Mouse (Mus musculus) heart, adult 11 months (tissue): ENCODE results near the gene Wsb2.
"Not testable (repeated sequence)": the region's sequence is repeated elsewhere in the genome, so short reads cannot be mapped to it uniquely, and the experiment has no call there.

Experiments used
- DNase-seq: peaks from one replicate; pipeline ENCODE4 v3.0.0; 2022

The Wsb2 gene

DNA sequence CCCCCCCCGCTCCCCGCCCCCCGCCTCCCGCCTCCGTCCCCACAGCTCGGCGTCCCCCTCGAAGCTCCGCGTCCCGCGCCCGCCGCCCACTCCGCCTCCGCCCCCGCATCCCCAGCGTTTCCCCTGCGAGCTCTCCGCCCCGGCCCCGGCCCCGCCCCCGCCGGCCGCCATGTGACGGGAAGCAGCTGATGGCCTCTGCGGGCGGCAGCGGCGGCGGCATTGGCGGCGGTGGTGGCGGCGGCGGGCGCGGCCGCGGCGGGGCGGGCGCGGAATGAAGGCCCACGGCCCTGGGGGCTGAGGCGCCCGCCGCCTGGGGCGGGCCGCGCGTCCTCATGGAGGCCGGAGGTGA is at the start of gene Wsb2:
Gene Wsb2, plus strand, starts transcription at position 176 of the 349 bp plus-strand sequence.
- peak; percentile 99 for DNase-seq

DNA sequence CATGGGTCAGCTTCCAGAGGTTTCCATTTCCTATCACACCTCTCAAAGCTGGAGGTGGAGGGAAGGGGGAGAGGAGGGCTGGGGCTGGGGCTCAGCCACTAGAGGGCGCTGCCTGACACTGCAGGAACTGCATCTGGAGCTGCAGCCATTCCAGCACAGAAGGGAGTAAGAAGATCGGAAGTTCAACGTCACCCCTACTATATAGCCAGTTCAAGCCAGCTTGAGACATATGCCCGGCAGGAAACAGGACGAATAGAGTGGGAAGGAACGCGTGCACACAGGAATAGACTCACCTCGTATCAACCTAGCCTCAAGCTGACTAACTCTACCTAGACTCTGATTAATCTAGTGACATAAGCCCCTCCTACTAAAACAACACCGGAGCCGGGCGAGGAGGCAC is 49.4 kb upstream of the Wsb2 start:
- peak; percentile 96 for DNase-seq

DNA sequence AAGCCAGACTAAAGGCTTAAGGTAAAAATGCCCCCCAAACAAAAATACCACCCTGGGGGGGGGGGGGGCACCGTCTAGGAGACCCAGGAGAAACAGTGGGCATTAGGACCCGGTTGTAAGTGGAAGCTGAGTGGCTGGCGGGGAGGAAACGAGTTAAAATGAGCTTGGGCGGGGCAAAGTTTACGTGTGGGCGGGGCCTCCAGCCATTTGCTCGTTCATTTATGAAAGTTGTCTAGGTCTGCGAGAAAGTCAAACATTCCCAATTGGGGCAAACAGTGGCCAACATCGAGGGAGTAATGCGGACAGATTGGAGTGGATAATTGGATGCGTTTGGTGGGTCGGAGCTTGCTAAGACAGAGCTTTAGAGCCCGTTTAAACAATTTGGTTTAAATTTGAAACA is 43.7 kb upstream of the Wsb2 start:
- peak; percentile 95 for DNase-seq

DNA sequence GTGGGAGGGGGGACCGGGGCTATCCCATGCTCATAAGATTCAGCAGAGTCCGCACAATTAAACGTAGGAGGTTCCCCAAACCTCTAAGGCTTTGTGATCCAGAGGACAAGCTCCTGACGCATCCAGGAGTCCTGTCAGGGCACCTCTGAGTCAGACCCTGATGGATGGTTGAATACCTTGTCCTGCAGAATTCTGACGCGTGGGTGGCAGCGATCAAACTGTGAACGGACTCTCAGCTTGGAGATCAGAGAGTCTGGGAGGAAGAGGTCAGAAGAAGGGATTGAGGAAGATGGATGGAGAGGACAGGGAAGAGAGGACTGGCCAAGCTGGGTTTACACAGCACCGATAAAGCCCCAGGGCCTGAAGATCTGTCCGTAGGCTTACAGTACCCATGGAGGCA is 43.2 kb upstream of the Wsb2 start:
- DNase-seq, result no peak

DNA sequence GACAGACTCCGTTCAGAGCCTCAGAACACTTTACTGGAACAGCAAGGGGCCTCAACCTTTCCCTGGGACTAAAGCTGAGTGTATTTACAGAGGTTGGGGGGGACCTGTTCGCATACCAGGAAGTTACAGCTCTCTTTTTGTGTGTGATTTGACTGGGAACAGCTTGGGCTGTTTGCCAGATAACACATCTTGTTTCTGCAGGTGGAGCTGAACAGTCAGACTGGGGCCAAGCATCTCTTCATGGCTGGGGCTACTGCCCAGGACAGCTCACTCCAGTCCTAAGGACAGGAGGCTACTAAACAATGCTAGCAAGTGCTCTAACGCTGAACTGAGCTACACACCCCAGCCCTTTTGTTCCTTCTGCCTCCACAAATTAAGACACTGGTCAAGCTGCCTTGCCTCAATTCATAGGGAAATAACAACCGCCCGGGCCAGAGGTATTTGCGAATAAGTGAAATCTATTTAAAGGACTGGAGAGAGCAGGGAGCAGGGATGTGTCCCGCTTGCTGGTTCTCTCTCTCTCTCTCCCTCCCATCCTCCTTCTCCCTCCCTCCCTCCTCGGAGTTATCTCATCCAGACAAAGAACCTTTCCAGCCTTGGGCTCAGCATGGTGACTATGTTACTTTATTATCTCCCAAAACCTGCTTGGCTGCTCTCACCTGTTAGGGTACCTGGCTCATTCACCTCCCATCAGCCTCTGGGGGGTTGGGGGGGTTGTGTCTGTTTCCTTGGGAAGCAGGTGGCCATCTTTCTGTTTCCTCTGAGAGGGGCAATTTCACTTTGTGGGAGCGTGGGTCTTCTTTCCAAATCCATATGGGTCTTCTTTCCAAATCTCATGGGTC is 42.3 kb upstream of the Wsb2 start:
- no peak for DNase-seq

DNA sequence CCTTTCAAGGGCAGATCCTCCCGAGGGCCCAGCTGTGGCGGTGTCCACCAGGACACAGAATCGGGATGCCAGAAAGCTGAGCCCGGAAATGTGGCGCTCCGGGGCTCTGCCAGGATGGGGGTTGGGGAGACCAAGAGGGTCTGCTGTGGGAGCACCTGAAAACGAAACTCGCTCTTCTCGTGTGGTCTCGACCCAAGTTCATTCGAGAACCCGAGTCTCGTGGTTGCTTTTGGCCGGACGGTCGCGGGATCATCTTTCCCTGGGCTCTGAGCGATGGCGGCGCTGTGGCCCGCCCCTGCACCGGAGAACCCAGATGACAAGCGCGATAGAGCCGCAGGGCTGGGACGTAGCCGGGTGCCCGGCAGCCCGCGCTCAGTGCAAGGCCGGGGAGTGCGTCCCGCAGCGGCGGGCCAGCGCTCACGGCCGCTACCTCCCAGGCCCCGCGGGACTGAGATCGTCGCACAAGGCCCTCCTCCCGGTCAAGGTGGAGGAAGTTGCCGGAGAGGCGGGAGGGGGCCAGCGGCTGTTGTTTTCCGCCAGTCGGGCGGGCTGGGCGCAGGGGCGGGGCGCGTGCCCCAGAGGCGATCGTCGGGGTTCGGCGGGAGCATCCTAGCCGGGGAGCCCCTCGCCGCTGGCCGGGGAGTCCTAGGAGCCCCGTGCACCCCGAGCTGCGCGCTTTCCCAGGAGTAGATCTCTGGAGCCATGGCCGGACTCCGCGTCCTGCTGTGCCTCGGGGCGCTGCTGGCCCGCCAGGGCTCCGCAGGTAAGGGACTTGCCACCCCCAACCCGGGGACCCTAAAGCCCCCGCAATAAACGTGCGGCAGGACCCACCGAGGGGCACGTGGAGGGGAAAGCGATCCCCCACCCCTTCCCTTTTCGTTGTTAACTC is 38.1 kb upstream of the Wsb2 start, which contains the start of gene Vsig10:
Gene Vsig10, plus strand, starts transcription at position 343 of the 889 bp plus-strand sequence.
- DNase-seq, result peak; percentile 98

DNA sequence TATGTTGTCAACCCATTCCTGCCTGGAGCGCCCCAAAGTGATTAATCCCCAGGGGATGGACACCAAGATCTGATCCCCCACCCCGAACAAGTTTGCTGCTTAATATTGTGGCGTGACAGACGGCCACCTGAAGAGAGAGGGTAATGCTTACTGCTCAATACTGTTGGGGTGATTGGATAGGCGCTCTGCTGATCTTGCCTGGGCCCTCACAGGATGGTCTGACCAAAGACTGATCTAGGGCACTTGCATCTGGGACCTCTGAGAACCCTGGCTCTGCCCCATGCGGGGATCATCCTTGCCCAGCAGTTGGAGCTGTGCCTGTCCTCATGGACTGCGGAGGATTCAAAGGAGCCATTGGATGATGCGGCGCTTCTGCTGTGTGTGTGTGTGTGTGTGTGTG is 33.4 kb upstream of the Wsb2 start:
- no peak for DNase-seq

DNA sequence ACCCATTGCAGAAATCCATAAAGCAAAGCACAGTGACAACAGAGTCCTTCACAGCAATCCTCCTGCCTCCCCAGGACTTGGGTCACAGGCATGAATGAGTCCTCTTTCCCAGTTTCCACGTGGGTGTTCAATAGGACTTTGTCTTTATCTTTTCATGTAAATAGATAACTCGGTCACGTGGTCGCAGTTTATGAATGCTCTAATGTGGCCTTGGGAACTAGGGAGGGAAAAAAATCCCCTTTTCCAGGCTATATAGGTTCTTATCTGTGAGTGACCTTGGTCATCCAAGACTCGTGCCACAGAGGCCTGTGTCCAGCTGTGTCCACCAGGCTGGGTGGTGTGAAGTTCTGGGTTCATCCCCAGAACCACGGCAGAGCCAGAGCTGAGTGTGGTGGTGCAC is 30.7 kb upstream of the Wsb2 start:
- DNase-seq, result no peak

DNA sequence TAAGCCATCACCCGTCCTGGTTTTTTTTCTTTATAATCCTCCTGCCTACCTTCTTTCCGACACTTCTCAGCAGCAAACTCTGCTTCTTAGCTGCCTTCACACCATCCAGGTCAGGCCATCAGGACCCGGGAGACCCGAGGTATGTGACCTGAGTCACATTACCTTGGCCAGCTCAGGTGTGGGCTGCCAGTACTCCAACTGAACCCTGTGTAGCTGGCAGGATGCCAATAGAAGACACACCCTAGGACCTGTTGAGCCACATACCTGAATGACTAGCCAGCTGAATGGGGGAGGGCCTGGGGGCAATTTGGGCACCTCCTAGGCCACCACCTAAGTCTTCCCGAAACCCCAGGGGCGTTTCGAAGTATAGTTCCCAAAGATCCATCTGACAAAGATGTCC is 26.6 kb upstream of the Wsb2 start:
- no peak for DNase-seq

DNA sequence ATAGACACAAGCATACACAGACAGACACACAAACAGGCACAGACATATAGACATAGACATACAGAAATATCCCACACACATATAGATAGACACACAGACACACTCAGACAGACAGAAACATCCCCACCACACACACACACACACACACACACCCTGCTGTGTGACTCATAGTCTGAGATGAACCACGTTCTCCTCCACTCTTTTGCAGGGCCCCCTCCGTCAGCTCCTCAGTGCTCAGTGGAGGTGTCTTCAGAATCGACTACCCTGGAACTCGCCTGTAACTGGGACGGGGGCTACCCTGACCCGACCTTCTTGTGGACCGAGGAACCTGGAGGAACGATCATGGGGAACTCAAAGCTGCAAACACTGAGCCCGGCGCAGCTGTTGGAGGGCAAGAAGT is 19.1 kb upstream of the Wsb2 start:
- no peak for DNase-seq

DNA sequence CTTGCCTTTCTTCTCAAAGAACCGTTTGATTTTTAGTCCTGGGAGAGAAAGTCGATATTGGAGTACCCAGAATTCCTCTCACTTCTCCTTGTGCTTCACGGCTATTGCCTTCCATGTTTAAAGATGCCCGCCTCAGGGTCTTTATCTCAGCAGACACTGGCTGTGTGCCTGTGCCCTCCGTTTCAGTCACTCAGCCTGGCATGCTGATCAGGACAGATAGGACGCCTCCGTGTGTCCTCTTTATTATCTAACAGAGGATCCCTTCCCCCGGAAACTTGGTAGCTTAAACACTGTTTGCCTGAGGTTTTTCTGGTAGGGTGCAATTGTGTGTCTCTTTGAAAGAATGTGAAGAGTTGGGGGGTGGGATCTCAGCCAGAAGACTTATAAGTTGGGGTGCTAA is 18.6 kb upstream of the Wsb2 start:
- no peak for DNase-seq

DNA sequence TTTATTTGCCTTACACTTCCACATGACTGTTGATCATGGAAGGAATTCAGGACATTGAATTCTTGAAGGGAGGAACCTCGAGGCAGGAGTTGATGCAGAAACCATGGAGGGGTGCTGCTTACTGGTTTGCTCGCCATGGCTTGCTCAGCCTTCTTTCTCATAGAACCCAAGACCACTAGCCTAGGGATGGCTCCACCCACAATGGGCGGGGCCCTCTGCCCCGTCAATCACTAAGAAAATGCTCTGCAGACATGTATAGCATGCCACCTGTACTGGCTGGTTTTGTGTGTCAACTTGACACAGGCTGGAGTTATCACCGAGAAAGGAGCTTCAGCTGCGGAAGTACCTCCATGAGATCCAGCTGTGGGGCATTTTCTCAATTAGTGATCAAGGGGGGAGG is 17.0 kb upstream of the Wsb2 start:
- no peak for DNase-seq

DNA sequence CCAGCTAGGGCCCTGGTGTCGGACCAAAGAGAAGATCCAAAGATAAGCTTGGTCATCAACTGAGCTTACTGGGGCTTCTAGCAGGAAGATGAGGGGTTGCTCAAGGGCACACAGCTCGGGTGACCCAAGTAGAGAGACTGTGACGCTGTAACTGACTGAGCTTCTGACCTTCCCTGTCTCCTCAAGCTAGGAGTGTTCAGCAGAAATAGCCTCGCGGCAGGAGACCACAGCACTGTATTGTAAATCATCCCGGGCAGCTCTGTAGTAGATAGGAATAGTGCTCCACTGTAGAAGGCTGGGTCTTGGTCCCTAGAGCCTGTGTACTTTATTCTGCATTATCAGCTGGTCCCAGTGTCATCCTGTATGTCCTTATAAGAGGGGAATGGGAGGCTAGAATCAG is 15.2 kb upstream of the Wsb2 start:
- DNase-seq, result no peak

DNA sequence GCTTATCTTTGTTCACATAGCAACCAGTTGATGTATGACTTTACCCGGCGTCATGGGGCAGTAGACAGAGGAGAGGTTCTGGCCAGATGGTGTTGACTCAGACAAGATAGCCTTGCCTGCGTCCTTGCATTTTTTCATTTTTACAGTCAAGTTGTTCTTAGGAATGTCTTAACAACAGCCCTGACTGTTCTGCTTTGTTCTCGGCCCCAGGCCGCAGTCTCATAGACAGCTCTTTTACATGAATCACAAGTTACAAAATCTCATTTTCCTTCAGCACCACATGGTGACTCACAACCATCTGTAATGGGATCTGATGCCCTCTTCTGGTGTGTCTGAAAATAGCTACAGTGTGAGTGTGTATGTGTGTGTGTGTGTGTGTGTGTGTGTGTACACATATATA is 12.6 kb upstream of the Wsb2 start:
- not testable (repeated sequence) for DNase-seq

DNA sequence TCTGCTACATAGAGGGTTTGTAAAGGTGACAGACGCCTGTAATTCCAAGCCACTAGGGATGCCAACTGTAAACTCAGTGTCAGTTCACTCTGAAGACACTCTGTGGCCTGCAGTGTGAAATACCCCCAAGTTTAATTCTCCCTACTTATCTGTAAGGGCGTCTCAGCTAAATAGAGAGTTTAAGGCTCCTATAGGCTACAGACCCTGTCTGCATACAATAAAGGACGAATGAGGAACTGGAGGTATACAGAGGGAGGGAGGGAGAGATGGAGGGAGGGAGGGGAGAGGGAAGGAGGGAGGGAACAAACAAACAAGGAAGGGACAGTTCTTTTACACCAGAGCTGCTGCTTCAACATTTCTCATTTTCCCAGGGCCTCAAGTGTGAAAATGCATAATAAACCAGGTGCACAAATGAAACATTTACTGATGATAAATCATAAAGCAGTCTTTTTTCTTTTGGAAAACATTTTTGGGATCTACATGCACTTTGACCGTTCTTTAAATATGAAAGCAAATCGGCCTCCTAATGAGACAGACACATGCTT is 11.6 kb upstream of the Wsb2 start:
- no peak for DNase-seq

DNA sequence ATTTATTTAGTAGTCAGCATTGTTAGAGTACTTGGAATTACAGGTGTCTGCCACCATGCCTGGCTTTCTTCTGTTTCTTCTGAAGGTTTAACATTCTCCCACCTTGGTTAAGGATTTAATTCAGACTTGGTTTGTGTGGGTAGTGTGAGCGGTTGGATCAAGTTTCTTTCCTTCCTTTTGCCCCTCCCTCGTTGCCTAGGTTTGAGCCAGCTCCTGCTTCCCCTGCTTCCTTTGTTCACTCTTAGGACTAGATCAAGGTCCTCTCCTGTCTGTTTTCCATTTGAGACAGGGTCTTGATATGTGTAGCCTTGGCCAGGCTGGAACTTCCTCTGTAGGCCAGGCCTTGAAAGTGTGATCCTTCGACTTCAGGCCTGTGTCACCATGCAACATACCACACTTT is 10.8 kb upstream of the Wsb2 start:
- no peak for DNase-seq

DNA sequence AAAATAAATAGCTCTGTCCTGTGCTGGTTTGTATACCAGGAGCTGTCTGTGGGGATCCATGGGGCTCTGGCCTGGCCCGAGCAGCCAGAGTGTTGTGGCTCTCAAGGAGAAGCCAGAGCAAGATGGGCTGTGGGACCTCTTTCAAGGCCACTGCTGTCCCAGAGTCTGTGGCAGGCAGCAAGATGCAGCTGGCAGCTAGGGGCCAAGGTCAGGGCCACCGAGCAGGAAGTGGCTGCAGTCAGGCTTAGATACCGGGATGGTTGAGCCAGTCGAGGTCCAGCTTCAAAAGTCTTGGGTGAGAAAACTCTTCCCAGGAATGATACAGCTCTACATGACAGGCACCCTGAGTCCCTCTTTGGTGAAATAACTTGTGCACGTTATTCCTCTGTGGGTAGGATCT is 10.1 kb upstream of the Wsb2 start:
- DNase-seq, result no peak

DNA sequence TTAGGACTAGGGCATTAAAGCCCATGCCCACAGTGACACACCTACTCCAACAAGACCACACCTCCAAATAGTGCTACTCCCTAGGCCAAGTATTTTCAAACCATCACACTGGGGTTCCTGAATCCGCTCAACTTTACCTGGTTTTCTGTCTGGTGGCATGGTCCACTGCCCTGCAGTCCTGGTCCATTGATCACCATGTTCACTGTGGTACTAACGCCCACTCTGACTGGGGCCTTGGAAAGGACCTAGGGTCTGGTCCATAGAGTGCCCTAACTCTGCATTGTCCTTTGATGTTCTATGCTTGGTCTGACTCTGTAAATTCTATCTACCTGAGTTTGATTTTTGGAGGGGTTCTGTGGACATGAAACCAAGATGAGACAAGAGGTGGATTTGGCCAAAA is 9.3 kb upstream of the Wsb2 start:
- DNase-seq, result no peak

DNA sequence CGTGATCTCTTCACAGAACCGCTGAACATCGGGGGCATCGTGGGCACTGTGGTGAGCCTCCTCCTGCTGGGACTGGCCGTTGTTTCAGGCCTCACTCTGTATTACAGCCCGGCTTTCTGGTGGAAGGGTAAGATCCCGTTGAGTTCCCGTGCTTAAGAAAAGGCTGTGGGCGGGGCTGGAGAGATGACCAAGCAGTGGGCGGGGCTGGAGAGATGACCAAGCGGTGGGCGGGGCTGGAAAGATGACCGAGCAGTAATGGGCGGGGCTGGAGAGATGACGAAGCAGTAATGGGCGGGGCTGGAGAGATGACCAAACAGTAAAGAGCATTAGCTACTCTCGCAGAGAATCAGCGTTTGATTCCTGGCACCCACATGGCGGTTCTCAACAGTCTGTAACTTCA is 8.8 kb upstream of the Wsb2 start:
- no peak for DNase-seq

DNA sequence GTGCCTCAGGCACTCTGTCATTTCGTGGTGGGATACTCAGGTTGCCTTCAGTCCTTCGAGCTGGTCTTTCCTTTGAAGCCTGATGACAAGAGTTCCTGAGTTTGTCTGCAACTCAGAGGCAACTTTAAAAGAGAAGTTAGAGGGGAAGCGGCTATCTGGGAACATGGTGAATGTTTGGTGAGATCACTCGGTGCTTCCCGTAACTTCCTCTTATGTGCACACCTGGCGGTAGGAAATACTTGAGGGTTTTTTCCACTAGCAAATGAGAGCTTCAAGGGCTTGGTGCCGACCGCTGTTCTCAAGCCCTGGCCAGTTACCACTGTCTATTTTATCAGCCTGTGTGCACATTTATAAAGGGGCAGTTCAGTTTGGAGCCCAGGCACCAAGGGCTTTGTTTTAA is 3.0 kb upstream of the Wsb2 start:
- DNase-seq, result no peak

DNA sequence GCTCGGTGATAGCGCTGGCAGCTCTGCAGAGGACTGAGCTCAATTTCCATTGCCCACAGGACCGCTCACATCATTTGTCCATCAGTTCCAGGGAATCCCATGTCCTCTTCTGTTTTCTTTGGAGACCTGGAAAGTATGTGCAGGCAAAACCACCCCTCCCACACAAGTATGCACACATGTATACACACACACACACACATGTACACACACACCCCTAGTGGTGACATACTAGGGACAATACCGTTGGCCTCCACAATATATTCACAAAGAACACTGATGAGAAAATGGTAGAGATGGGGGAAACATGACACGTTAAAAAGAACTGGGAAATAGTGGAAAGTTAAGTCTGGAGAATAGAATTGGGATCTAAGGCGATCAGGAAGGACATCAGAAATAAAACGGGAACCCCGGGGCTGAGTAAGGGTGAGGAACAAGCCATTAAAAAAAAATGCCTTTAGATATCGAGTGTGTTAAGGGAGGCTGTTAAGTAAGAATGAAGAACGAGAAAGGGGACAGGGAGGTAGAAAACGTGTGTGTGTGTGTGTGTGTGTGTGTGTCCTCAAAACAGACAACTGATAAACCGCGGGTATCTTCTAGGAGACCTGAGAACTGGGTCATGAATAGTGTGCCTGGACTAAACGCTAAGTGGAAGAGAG is 1.3 kb upstream of the Wsb2 start:
- no peak for DNase-seq

DNA sequence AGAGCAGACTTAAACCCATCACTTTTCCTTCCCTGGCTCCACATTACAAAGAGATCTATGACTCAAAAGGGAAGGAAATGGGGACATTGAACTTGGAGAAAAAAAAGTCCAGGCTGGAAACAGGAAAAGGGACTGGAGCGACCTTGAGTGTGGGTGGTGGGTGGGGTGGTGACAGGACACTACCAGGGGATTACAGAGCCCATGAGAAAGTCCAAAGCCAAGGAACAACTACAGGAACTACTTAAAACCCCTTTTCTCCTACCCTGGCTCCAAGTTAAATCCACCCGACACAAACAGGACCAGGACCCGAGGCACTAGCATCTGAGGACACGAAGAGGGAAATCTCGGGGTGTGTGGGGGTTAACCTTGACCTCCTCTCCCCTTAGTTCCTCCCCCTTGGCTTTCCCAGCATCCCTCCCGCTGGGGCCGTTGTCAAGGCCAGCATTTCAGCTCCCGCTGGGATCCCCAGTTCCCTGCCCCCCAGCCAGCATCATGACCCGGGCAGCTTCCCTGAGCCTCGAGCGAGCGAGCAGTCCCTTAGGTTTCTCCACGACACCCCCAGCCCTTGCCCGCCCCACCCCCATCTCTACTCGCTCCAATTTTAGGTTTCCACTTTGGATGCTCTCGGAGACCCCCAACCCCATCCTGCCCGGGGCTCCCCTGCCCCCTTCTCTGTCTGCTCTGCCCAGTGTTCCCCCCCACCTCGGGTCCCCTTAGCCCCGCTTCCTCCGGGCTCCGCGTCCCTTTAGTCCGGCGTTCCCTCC is 557 bp upstream of the Wsb2 start:
- DNase-seq, result peak; percentile 98
